Mouse (Mus musculus): Measurements from ENCODE around the gene Aox4. TPM values are rescaled to one million over a fixed set of nuclear protein-coding genes. Genes with fewer than 3 reads are reported as not detected.
A peak's percentile ranks its signal among the peaks of the same experiment; 100 is the strongest.

Gene Aox4
- total RNA-seq (2014; rRNA removed) (0.05 and 0.71 TPM in 2 replicates), polyA plus RNA-seq (2015; fragmentation: Nextera tagmentation; extraction: Ambion mirVana) (0.21 and 0.45 TPM in 2 replicates)

DNA sequence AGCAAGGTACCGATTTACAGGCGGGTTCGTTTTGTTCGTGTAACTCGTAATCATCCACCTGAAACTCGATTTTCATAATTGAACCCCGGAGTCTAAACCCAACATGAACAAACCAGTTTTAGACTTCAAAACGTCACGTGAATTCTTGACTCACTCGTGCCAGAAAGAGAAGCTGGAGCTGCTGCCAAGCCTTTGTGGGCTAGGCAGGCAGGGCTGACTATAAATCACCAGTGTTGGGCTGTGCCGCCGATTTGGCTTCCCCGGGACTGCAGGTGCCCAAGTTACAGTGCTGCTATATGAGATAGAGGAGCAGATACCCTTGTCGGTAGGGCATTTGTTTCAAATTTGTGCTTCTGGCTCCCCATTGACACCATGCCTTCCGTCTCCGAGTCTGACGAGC lies at the start of gene Aox4:
Aox4 (plus strand) TSS at position 195 of the 400 bp plus-strand sequence.
- H3K4me2 ChIP-seq (ENCODE audit: low read depth, low read length, poor library complexity, severe bottlenecking), result no peak within 1 kb of the TSS
- ATAC-seq (ENCODE audit: low FRiP score), result no peak

DNA sequence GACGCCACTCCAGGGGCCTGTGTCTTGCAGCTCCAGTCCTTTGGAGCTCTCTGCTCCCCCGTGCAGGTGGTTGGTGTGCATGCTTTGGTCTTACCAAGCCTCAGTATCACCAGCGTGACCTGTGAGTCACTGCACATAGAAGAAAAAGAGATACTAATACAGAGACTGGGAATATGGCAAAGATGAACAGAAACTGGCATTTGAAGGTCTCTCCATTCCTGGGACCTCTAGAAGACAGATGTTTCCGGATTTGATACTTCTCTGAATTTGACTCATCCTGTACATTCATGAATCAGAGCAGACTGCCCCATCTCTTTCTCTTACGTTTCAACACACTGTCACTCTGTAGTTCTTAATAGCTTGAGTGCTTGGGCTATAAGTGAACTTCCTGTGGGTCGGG lies 40.3 kb upstream of the Aox4 start:
- no peaks in the 10 kb centered on the region for H3K4me1 ChIP-seq (ENCODE audit: insufficient read depth, low read length)
- WGBS, result 83% methylated on average over 6 of the region's 6 CpGs
- H3K4me3 ChIP-seq (ENCODE audit: low read depth, low read length), result no peak overlapping the region
- no peak for DNase-seq (ENCODE audit: low spot score)
- no peak overlapping the region for H3K9ac ChIP-seq (replicated peaks; ENCODE audit: low read length, poor library complexity, severe bottlenecking)
- H3K27ac ChIP-seq (ENCODE audit: low read depth, low read length), result no peak overlapping the region
- no peak for ATAC-seq (ENCODE audit: low FRiP score)
- no peaks in the 10 kb centered on the region for H3K36me3 ChIP-seq (ENCODE audit: insufficient read depth, low read length)
- H3K27me3 ChIP-seq (ENCODE audit: insufficient read depth, low read length), result no peaks in the 10 kb centered on the region
- TF ChIP-seq CTCF (IDR thresholded peaks at IDR 0.05), result no peak
- H3K4me2 ChIP-seq (ENCODE audit: low read depth, low read length, poor library complexity, severe bottlenecking), result no peak overlapping the region
- H3K9me3 ChIP-seq (ENCODE audit: low read length), result no peaks in the 10 kb centered on the region

More for the DNA sequence above, at the start of gene Aox4:
- no peak for TF ChIP-seq CTCF (IDR thresholded peaks at IDR 0.05)
- Histone ChIP-seq H3K27ac (ENCODE audit: low read depth, low read length) (no peak within 1 kb of the TSS), H3K4me3 (ENCODE audit: low read depth, low read length) (no peak within 1 kb of the TSS), H3K9me3 (ENCODE audit: low read length) (no peaks in the 10 kb centered on the region), H3K4me1 (ENCODE audit: insufficient read depth, low read length) (no peaks in the 10 kb centered on the region), H3K9ac (replicated peaks; ENCODE audit: low read length, poor library complexity, severe bottlenecking) (no peak within 1 kb of the TSS), H3K27me3 (ENCODE audit: insufficient read depth, low read length) (no peaks in the 10 kb centered on the region), H3K36me3 (ENCODE audit: insufficient read depth, low read length) (no peaks in the 10 kb centered on the region)
- DNase-seq (ENCODE audit: low spot score), result peak; percentile 27
- 82% methylated on average over 17 of the region's 17 CpGs for WGBS

DNA sequence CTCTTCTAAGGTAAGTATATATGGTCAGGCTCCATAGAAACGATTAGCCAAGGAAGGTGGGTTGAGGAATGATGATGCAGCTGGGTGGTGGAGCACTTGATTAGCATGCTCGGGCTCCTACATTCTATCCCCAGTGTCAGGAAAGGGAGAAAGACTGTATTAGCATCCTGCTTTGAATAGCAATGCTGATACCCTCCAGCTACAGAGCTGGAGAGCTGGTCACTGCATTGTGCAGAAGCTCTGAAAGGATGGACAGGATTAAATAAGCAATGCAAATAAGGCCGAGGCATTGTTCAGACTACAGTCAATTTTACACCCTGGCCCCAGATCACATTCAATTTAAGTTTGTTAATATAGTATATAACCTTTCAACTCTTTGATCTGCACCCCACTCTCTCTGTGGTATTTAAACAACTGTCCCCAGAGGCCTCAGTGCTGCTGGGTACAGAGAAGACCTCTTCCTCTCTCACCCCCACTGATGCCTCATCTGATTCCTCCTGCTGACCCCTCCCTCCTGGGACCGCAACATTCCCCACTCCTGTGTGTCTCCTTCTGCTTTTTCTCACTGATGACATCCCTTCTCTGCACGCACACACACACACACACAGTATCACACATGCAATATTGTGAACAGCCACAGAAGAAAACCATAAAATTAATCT lies 21.6 kb upstream of the Aox4 start:
- Histone ChIP-seq H3K9me3 (ENCODE audit: low read length) (no peaks in the 10 kb centered on the region), H3K27me3 (ENCODE audit: insufficient read depth, low read length) (no peaks in the 10 kb centered on the region), H3K4me3 (ENCODE audit: low read depth, low read length) (no peak overlapping the region), H3K4me2 (ENCODE audit: low read depth, low read length, poor library complexity, severe bottlenecking) (no peak overlapping the region), H3K9ac (replicated peaks; ENCODE audit: low read length, poor library complexity, severe bottlenecking) (no peak overlapping the region), H3K4me1 (ENCODE audit: insufficient read depth, low read length) (no peaks in the 10 kb centered on the region), H3K27ac (ENCODE audit: low read depth, low read length) (no peak overlapping the region), H3K36me3 (ENCODE audit: insufficient read depth, low read length) (no peaks in the 10 kb centered on the region)
- ATAC-seq (ENCODE audit: low FRiP score) (no peak), DNase-seq (ENCODE audit: low spot score) (no peak)
- TF ChIP-seq CTCF (IDR thresholded peaks at IDR 0.05), result no peak
- 25% methylated on average over 5 of the region's 5 CpGs for WGBS

DNA sequence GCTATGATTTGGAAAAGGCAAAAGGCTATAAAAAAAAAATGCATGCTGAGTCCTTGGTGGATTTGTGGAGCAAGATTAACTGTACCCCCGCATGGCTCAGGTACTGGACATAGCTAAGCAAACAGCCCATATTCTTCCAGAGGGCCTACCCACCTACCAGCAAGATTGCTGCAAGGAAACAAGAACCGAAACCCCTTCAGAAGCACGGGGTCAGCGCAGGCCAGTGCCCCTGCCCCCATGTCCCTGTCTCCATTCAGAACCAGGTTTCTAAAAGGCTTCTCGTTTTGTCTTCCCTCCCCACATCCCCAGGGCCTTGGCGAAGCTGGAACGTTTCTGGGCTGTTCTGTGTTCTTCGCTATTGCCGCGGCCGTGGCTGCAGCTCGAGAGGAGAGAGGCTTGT lies 15.9 kb upstream of the Aox4 start:
- TF ChIP-seq CTCF (IDR thresholded peaks at IDR 0.05), result no peak
- Histone ChIP-seq H3K9me3 (ENCODE audit: low read length) (no peaks in the 10 kb centered on the region), H3K36me3 (ENCODE audit: insufficient read depth, low read length) (no peaks in the 10 kb centered on the region), H3K27me3 (ENCODE audit: insufficient read depth, low read length) (no peaks in the 10 kb centered on the region), H3K4me3 (ENCODE audit: low read depth, low read length) (no peak overlapping the region), H3K4me1 (ENCODE audit: insufficient read depth, low read length) (no peaks in the 10 kb centered on the region; the same call in 1 of the 2 replicates), H3K4me2 (ENCODE audit: low read depth, low read length, poor library complexity, severe bottlenecking) (no peak overlapping the region), H3K27ac (ENCODE audit: low read depth, low read length) (no peak overlapping the region), H3K9ac (replicated peaks; ENCODE audit: low read length, poor library complexity, severe bottlenecking) (no peak overlapping the region)
- ATAC-seq (ENCODE audit: low FRiP score) (no peak), DNase-seq (ENCODE audit: low spot score) (no peak)
- 88% methylated on average over 12 of the region's 12 CpGs for WGBS

DNA sequence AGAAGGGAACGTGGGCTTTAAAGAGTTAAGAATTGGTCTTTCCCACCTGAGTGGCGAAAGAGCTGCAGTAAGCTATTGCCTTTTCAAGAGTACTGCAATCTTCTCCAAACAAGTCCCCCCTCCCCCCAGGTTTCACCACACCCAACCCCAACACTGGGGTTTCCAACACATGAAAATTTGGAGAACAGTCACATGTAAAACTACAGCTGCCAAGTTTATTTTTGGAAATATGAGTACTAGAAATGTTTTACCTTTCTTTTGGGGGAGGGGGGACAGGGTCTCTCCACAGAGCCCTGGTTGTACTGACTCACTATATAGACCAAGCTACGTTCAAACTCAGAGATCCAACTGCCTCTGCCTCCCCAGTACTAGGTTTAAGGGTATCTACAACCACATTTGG lies 15.2 kb upstream of the Aox4 start:
- Histone ChIP-seq H3K27ac (ENCODE audit: low read depth, low read length) (no peak overlapping the region), H3K9ac (replicated peaks; ENCODE audit: low read length, poor library complexity, severe bottlenecking) (no peak overlapping the region), H3K4me1 (ENCODE audit: insufficient read depth, low read length) (no peaks in the 10 kb centered on the region; the same call in 1 of the 2 replicates), H3K4me2 (ENCODE audit: low read depth, low read length, poor library complexity, severe bottlenecking) (no peak overlapping the region), H3K4me3 (ENCODE audit: low read depth, low read length) (no peak overlapping the region), H3K9me3 (ENCODE audit: low read length) (no peaks in the 10 kb centered on the region), H3K27me3 (ENCODE audit: insufficient read depth, low read length) (no peaks in the 10 kb centered on the region), H3K36me3 (ENCODE audit: insufficient read depth, low read length) (no peaks in the 10 kb centered on the region)
- 86% methylated on average over 3 of the region's 3 CpGs for WGBS
- ATAC-seq (ENCODE audit: low FRiP score), result no peak
- no peak for TF ChIP-seq CTCF (IDR thresholded peaks at IDR 0.05)
- DNase-seq (ENCODE audit: low spot score), result no peak

DNA sequence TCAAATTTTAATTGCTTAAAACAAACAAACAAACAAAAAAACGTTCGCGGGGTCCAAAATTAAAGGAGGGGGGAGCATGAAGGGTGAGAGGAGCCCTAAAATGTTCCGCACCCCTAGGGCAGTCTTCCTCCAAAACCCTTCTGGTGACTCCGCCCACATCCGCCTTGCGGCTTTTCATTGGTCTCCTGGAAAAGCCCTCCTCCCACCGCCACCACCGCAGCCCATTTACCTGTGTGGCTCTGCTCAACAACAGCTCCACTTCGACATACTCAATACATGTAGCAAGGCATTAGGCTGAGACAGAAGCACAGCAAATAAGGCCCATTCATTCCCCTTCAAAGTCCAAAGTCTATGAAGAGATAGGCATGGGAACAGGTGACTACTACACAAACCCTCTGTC lies 14.7 kb upstream of the Aox4 start:
- H3K27ac ChIP-seq (ENCODE audit: low read depth, low read length), result no peak overlapping the region
- no peaks in the 10 kb centered on the region for H3K27me3 ChIP-seq (ENCODE audit: insufficient read depth, low read length)
- H3K4me1 ChIP-seq (ENCODE audit: insufficient read depth, low read length), result no peaks in the 10 kb centered on the region; the same call in 1 of the 2 replicates
- no peaks in the 10 kb centered on the region for H3K36me3 ChIP-seq (ENCODE audit: insufficient read depth, low read length)
- TF ChIP-seq CTCF (IDR thresholded peaks at IDR 0.05), result no peak
- no peak for ATAC-seq (ENCODE audit: low FRiP score)
- 0 out of 2 replicates have a peak overlapping the region, but pooled peaks have one; percentile 12 for H3K4me2 ChIP-seq (ENCODE audit: low read depth, low read length, poor library complexity, severe bottlenecking)
- H3K9ac ChIP-seq (replicated peaks; ENCODE audit: low read length, poor library complexity, severe bottlenecking), result no peak overlapping the region
- H3K4me3 ChIP-seq (ENCODE audit: low read depth, low read length), result no peak overlapping the region
- WGBS, result 18% methylated on average over 10 of the region's 10 CpGs
- DNase-seq (ENCODE audit: low spot score), result no peak
- no peaks in the 10 kb centered on the region for H3K9me3 ChIP-seq (ENCODE audit: low read length)

Measured in midbrain, postnatal 0 days (tissue).